Mouse (Mus musculus) intestine, postnatal 0 days (tissue): ENCODE measurements at regions not wholly inside any gene's neighbourhood (a gene's known extent, or its start where the extent isn't known, plus 50 kb on each side); places are given as distances from the start of the nearest gene placed in this dataset.

Experiments
- ATAC-seq: fragments of 200-750 bp; cut with Nextera tagmentation; 2 replicates; pipeline ENCODE4 v1.8.0; 2017; ENCODE audit warnings: mild to moderate bottlenecking, moderate TSS enrichment, moderate library complexity
- H3K27ac ChIP-seq: fragments of 300-500 bp; sonication (generic); 2 replicates; pipeline ENCODE4 v1.5.1; 2014; ENCODE audit warnings: mild to moderate bottlenecking, low read depth, low read length, moderate library complexity
- H3K27me3 ChIP-seq: fragments of 300-500 bp; sonication (generic); replicated peaks from 2 replicates; pipeline ENCODE4 v1.6.1; 2014; ENCODE audit warnings: low read length, mixed read lengths; ENCODE audit not compliant: control insufficient read depth, insufficient read depth
- H3K36me3 ChIP-seq: fragments of 300-500 bp; sonication (generic); 2 replicates; pipeline ENCODE4 v1.6.1; 2014; ENCODE audit warnings: mild to moderate bottlenecking, moderate library complexity; ENCODE audit not compliant: control insufficient read depth, insufficient read depth
- H3K4me1 ChIP-seq: fragments of 300-500 bp; sonication (generic); replicated peaks from 2 replicates; pipeline ENCODE4 v1.6.1; 2014; ENCODE audit warnings: antibody characterized with exemption, low read length, mixed read lengths; ENCODE audit not compliant: control insufficient read depth, insufficient read depth
- H3K4me2 ChIP-seq: fragments of 300-500 bp; sonication (generic); replicated peaks from 2 replicates; pipeline ENCODE4 v1.6.1; 2014; ENCODE audit warnings: low read depth, mild to moderate bottlenecking, moderate library complexity
- H3K4me3 ChIP-seq: fragments of 300-500 bp; sonication (generic); 2 replicates; pipeline ENCODE4 v1.5.1; 2014; ENCODE audit warnings: low read depth, low read length
- H3K9ac ChIP-seq: fragments of 300-500 bp; sonication (generic); 2 replicates; pipeline ENCODE4 v1.6.1; 2014; ENCODE audit warnings: mild to moderate bottlenecking, low read depth, low read length
- H3K9me3 ChIP-seq: fragments of 300-500 bp; sonication (generic); 2 replicates; pipeline ENCODE4 v1.6.1; 2016; ENCODE audit warnings: mixed run types; ENCODE audit not compliant: control insufficient read depth
- CTCF ChIP-seq: sonication (generic); IDR thresholded peaks from 2 replicates; pipeline ENCODE4 v1.5.1; 2016; ENCODE audit warnings: low read depth, mild to moderate bottlenecking, control low read depth, antibody characterized with exemption, moderate library complexity
- WGBS: fragments of 180-500 bp; shearing (Covaris S2); extraction: QIAGEN DNeasy Blood & Tissue Kit; methylation state at CpG from one replicate; pipeline ENCODE4 v1.1.7; 2014; 5-methylcytosine and 5-hydroxymethylcytosine counted together

DNA sequence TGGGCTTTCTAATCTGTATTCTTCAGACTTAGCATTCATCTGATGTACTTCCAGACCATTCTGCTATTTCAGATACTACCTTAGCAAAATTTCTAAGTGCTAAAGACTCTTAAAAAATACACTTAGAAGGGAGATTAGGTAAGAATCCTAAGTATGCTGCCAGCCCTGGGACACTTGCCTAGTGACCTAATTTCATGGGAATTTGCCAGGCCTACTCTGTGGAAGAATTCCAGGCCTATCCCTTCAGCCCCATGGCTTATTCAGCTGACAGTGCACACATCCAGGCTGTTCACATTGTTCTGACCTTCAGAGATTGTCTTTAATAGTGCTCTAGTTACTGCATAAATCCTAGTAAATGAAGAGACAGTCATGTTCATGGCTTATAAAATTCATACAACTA lies 138.9 kb upstream of the Nrp1 start:
- Histone ChIP-seq H3K27ac (no peak overlapping the region), H3K9ac (no peak overlapping the region), H3K36me3 (no peaks in the 10 kb centered on the region), H3K4me2 (no peak overlapping the region), H3K4me3 (no peak overlapping the region), H3K9me3 (no peaks in the 10 kb centered on the region), H3K27me3 (no peaks in the 10 kb centered on the region), H3K4me1 (no peaks in the 10 kb centered on the region)
- no peak for ATAC-seq
- no peak for TF ChIP-seq CTCF

DNA sequence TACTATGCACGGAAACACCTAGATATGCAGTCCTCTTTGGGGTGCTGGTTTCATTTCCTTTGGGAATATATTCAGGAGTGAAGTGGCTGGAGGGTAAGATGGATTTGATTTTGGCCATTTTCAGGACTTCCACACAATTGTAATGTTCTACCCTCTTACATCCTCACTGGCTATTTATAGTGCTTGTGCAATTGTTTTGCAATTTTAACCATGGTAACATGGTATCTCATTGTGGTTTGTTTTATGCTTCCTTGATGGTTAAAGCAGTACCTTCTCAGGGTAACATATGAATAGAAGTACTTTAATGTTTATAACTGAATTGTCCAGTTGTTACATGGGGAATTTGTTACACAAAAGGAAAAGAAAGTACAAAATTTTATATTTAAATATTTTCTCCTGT lies 135.3 kb upstream of the Nrp1 start:
- no peak for TF ChIP-seq CTCF

DNA sequence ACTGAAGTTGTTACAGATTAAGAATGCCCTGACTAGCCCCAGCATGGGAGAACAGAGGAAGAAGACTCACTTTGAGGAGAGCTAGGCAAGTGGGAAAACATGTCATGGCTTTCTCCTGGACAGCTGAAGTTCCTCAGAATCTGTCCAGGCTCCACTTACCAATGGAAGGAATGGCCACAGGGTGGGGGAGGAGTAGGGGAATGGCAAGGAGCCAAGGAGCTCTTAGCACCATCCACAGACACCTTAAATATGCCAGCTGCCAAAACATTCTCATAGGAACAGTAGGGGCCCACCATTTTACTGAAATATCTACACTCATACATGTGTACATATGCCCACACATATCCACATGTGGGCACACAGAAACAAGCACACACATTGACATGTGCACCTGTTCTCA lies 134.9 kb upstream of the Nrp1 start:
- no peaks in the 10 kb centered on the region for H3K36me3 ChIP-seq
- no peak for ATAC-seq
- no peaks in the 10 kb centered on the region for H3K4me1 ChIP-seq
- no peak overlapping the region for H3K4me2 ChIP-seq
- no peak overlapping the region for H3K27ac ChIP-seq
- no peaks in the 10 kb centered on the region for H3K9me3 ChIP-seq
- TF ChIP-seq CTCF = no peak
- no peak overlapping the region for H3K4me3 ChIP-seq
- H3K27me3 ChIP-seq = no peaks in the 10 kb centered on the region
- no peak overlapping the region for H3K9ac ChIP-seq

More for the DNA sequence above, 135.3 kb upstream of the Nrp1 start:
- no peak overlapping the region for H3K4me2 ChIP-seq
- H3K9ac ChIP-seq = no peak overlapping the region
- no peaks in the 10 kb centered on the region for H3K27me3 ChIP-seq
- no peak overlapping the region for H3K27ac ChIP-seq
- WGBS = 83% methylated on average over 1 of the region's 1 CpGs
- no peak for ATAC-seq
- no peak overlapping the region for H3K4me3 ChIP-seq
- no peaks in the 10 kb centered on the region for H3K9me3 ChIP-seq
- no peaks in the 10 kb centered on the region for H3K36me3 ChIP-seq
- no peaks in the 10 kb centered on the region for H3K4me1 ChIP-seq

DNA sequence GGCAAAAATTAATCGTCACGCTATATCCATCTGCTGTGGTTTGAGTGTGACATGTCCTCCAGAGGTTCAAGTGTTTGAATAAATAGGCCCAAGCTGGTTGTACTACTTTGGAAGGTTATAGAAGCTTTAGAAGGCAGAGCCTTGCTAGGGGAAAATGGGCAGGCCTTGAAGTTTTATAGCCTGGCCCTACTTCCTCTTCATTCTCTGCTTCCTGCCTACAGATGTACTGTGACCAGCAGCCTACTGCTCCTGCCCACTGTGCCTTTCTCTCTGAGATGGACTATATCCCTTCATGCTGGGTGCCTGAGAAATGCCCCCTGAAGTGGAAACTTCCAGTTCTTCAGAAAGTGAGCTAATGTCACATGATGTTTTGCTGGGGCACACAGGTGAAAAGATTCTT lies 133.3 kb upstream of the Nrp1 start:
- H3K36me3 ChIP-seq = no peaks in the 10 kb centered on the region
- ATAC-seq = no peak

DNA sequence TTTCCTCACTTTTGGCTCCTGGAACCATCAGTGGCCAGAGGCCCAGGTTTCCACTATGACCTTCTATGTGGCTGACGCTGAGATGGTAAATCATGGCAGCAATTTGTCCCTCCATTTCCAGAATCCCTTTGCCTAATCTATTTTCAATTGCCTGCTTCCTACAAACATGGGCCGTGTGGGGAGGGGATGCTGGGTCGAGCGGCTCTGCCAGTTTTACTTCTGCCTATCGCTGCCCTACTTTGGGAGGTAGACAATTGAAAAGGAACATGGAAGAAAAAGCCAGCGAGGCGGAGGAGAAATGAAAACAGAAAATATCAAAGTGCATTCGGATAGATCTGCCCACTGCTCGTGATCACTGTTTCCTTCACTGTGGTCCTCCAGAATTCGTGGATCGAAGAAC lies 123.3 kb upstream of the Nrp1 start:
- Histone ChIP-seq H3K9me3 (no peaks in the 10 kb centered on the region), H3K27me3 (no peaks in the 10 kb centered on the region), H3K4me3 (no peak overlapping the region), H3K4me2 (no peak overlapping the region), H3K9ac (no peak overlapping the region), H3K4me1 (no peaks in the 10 kb centered on the region), H3K27ac (no peak overlapping the region), H3K36me3 (no peaks in the 10 kb centered on the region)
- ATAC-seq = no peak
- 76% methylated on average over 11 of the region's 11 CpGs for WGBS
- no peak for TF ChIP-seq CTCF

More for the DNA sequence above, 133.3 kb upstream of the Nrp1 start:
- no peak overlapping the region for H3K4me2 ChIP-seq
- H3K27ac ChIP-seq = no peak overlapping the region
- no peak overlapping the region for H3K4me3 ChIP-seq
- 90% methylated on average over 2 of the region's 2 CpGs for WGBS
- no peak for TF ChIP-seq CTCF
- no peaks in the 10 kb centered on the region for H3K27me3 ChIP-seq
- no peaks in the 10 kb centered on the region for H3K9me3 ChIP-seq
- no peaks in the 10 kb centered on the region for H3K4me1 ChIP-seq
- no peak overlapping the region for H3K9ac ChIP-seq

DNA sequence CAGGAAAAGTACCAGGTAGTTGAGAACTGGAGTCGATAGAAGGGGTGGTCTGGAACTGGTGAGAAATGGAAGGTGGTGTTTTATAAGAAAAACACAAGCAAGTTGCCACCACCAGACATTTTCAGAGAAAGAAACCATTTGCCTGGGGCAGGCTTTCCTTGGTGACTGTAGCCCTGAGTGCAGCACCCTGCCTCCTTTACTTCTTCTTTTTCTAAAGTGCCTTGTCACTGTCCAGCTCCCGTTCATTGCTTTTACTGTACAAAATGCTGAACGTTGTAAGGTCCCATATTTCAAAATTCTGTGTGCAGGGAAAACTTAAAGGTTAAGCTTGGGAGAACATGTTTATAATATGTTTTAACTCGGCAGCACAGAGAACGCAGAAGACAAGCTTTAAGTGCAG lies 122.9 kb upstream of the Nrp1 start:
- WGBS = 57% methylated on average over 5 of the region's 5 CpGs
- no peak overlapping the region for H3K27ac ChIP-seq
- no peak overlapping the region for H3K4me3 ChIP-seq
- TF ChIP-seq CTCF = no peak
- no peak for ATAC-seq
- no peak overlapping the region for H3K9ac ChIP-seq
- H3K36me3 ChIP-seq = no peaks in the 10 kb centered on the region
- H3K9me3 ChIP-seq = no peaks in the 10 kb centered on the region
- no peaks in the 10 kb centered on the region for H3K4me1 ChIP-seq
- no peak overlapping the region for H3K4me2 ChIP-seq
- no peaks in the 10 kb centered on the region for H3K27me3 ChIP-seq

DNA sequence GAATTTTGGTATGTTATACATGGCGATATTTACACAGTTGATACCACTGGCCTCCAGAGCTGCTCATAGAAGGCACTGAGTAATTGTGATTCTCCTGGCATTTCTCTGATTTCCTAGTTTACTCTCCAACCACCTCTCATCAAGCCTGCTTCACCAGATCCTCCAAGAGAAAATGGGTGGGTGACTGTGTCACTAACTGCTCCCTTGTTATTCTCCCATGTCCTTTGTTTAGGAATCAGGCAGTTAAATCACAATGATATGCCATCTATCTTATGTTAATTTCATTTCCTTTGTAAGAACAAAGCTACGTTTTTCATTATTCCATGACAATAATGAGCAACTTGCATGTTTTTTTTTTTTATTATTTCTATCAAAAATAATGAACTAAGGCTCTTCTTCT lies 122.3 kb upstream of the Nrp1 start:
- Histone ChIP-seq H3K27me3 (no peaks in the 10 kb centered on the region), H3K4me2 (no peak overlapping the region), H3K4me1 (no peaks in the 10 kb centered on the region), H3K4me3 (no peak overlapping the region), H3K36me3 (no peaks in the 10 kb centered on the region), H3K9me3 (no peaks in the 10 kb centered on the region), H3K27ac (no peak overlapping the region), H3K9ac (no peak overlapping the region)
- TF ChIP-seq CTCF = no peak
- WGBS = 86% methylated on average over 2 of the region's 2 CpGs
- ATAC-seq = no peak
